Mouse (Mus musculus): ENCODE data around the gene Tmem178b.

Gene Tmem178b

GRCm38 (mm10) chr6:40078353-40078752, 205.3 kb downstream of the Tmem178b start:
- no peak for DNase-seq (ENCODE audit: low spot score in 2 of 2)

GRCm38 (mm10) chr6:40083726-40084125, 210.7 kb downstream of the Tmem178b start:
- no peak for DNase-seq (ENCODE audit: low spot score in 2 of 2)

- no peak for DNase-seq (ENCODE audit: low spot score in 2 of 2)
Measured at GRCm38 (mm10) chr6:40091250-40091651, 218.2 kb downstream of the Tmem178b start.

- DNase-seq (ENCODE audit: low spot score in 2 of 2) = no peak
Measured at GRCm38 (mm10) chr6:40098498-40098897, 225.4 kb downstream of the Tmem178b start.

GRCm38 (mm10) chr6:40101785-40102184, 228.7 kb downstream of the Tmem178b start:
- DNase-seq (ENCODE audit: low spot score in 2 of 2) = no peak

GRCm38 (mm10) chr6:40102863-40103262, 229.8 kb downstream of the Tmem178b start:
- no peak for DNase-seq (ENCODE audit: low spot score in 2 of 2)

GRCm38 (mm10) chr6:40110029-40110428, 237.0 kb downstream of the Tmem178b start:
- DNase-seq (ENCODE audit: low spot score in 2 of 2) = no peak

- no peak for DNase-seq (ENCODE audit: low spot score in 2 of 2)
Measured at GRCm38 (mm10) chr6:40110729-40111128, 237.7 kb downstream of the Tmem178b start.

GRCm38 (mm10) chr6:40112488-40112887, 239.4 kb downstream of the Tmem178b start:
- no peak for DNase-seq (ENCODE audit: low spot score in 2 of 2)

GRCm38 (mm10) chr6:40116225-40116624, 243.2 kb downstream of the Tmem178b start:
- DNase-seq (ENCODE audit: low spot score in 2 of 2) = no peak

GRCm38 (mm10) chr6:40120176-40120575, 247.1 kb downstream of the Tmem178b start:
- DNase-seq (ENCODE audit: low spot score in 2 of 2) = no peak

GRCm38 (mm10) chr6:40121494-40121893, 248.4 kb downstream of the Tmem178b start:
- DNase-seq (ENCODE audit: low spot score in 2 of 2) = no peak

- DNase-seq (ENCODE audit: low spot score in 2 of 2) = no peak
Measured at GRCm38 (mm10) chr6:40123070-40123690, 250.1 kb downstream of the Tmem178b start.

- no peak for DNase-seq (ENCODE audit: low spot score in 2 of 2)
Measured at GRCm38 (mm10) chr6:40123960-40124359, 250.9 kb downstream of the Tmem178b start.

- no peak for DNase-seq (ENCODE audit: low spot score in 2 of 2)
Measured at GRCm38 (mm10) chr6:40128716-40129115, 255.6 kb downstream of the Tmem178b start.

GRCm38 (mm10) chr6:40131936-40132335, 258.9 kb downstream of the Tmem178b start:
- no peak for DNase-seq (ENCODE audit: low spot score in 2 of 2)

GRCm38 (mm10) chr6:40133436-40133835, 260.4 kb downstream of the Tmem178b start:
- DNase-seq (ENCODE audit: low spot score in 2 of 2) = no peak

GRCm38 (mm10) chr6:40135716-40136115, 262.6 kb downstream of the Tmem178b start:
- no peak for DNase-seq (ENCODE audit: low spot score in 2 of 2)

GRCm38 (mm10) chr6:40137346-40137745, 264.3 kb downstream of the Tmem178b start:
- no peak for DNase-seq (ENCODE audit: low spot score in 2 of 2)

- DNase-seq (ENCODE audit: low spot score in 2 of 2) = no peak
Measured at GRCm38 (mm10) chr6:40137831-40138520, 264.9 kb downstream of the Tmem178b start.

- DNase-seq (ENCODE audit: low spot score in 2 of 2) = no peak
Measured at GRCm38 (mm10) chr6:40142582-40142981, 269.5 kb downstream of the Tmem178b start.

- DNase-seq (ENCODE audit: low spot score in 2 of 2) = no peak
Measured at GRCm38 (mm10) chr6:40144371-40144770, 271.3 kb downstream of the Tmem178b start.

GRCm38 (mm10) chr6:40145601-40146000, 272.5 kb downstream of the Tmem178b start:
- DNase-seq (ENCODE audit: low spot score in 2 of 2) = no peak
